Mouse (Mus musculus) left cerebral cortex, adult 11 months (tissue): ENCODE data around the gene Lrrn2.
A peak's percentile ranks its signal among the peaks of the same experiment; 100 is the strongest.

Experiments used
- DNase-seq: peaks from one replicate; pipeline ENCODE4 v3.0.0; 2022; ENCODE audit warnings: low spot score

Gene Lrrn2

DNA sequence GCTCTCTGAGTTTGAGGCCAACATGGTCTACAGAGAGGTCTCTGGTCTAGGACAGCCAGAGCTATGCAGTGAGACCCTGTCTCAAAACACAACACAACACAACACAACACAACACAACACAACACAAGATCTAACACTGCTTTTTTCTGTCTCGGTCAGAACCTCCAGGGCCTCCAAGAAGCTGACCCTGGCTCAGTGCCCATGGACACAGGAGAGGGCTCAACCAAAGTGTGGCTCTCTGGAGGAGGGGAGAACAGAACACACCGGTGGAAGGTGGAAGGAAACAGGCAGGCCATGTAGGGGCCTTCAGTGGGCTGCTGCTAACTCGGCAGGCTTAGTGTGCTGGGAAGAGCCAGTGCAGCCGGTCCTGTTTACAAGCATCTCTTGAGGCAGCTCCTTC lies 5.6 kb downstream of the Lrrn2 start:
- no peak for DNase-seq

DNA sequence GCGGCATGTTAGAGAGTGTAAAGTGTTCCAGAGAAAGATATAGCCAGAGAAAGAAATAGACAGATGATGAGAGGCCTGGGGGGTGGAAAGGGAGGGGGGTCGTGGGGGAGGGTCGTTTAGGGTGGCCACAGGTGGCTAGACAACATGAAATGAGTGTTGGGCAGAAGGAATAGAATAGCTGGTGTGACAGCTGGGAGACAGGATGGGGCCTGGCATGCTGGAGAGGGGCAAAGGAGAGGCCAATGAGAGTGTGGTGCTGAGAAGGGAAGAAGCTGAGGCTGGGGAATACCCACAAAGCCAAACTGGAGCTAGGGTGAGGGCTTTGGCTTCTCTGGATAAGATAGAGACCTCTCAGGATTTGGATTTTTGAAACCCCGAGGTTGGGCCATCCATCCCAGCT lies 6.6 kb downstream of the Lrrn2 start:
- no peak for DNase-seq

DNA sequence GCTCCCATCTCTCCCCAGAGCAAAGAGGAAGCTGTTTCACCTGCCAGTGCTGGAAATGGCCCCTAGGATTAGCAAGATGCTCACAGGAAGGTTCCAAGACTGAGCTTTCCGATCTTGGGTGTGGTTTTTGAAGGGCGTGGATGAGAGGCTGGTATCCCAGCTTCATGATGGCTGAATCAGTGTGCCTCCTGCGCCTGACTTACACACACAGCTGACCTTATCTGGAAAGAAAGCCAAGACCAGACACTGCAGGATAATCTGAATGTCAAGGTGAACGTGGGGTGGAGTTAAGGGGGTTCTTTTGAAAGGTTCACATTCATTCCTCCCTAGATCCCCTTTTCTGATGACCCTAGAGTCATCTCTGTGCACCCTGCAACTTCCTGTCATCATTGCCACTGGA lies 8.7 kb downstream of the Lrrn2 start:
- no peak for DNase-seq

DNA sequence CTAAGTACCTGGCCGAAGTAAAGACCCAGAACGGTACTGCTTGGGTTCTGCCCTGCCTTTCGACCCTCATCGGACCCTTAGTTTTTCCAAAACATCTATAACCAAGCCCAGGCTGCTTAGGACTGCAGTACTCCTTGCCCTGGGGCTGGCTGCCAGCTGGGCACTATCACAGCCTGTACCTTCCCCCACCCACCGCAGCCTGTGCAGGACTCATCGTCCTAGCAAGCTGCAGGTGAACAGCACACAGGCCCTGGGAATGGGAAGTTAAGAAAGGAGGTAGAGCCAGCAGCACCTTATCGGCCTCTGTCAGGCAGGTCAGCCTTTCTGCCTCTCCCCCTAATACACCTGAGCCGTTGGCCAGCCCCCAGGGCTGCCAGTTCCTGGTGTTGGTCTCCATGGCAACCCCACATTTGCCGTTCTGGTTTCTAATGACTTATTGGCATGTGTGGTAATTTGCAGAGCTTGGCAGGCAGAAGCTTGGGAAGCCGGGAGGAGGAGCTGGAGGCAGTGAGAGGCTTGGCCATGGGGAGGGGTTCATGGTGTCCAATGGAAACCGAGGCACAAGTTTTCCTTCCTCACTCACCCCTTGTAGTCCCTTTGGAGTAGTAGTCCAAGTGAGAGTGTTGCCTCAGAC lies 10.2 kb downstream of the Lrrn2 start:
- DNase-seq, result no peak

DNA sequence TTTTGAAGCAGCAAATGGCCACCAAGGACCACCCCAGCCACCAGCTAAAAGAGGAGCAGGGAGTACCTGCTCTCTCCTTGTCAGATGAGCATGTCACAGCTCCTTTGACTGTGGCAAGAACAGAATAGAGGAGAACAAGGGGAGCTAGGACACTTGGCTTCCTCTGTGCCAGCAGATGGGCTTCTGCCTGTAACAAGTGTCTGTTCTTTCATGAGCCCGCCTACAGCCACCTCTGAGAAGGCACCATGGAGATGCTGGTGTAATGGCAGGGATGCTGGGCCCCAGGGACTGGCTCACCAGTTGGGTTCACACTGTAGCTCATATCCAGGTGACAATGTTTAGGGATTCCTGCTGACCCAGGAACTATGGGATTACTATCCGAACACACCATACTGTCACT lies 12.0 kb downstream of the Lrrn2 start:
- no peak for DNase-seq

DNA sequence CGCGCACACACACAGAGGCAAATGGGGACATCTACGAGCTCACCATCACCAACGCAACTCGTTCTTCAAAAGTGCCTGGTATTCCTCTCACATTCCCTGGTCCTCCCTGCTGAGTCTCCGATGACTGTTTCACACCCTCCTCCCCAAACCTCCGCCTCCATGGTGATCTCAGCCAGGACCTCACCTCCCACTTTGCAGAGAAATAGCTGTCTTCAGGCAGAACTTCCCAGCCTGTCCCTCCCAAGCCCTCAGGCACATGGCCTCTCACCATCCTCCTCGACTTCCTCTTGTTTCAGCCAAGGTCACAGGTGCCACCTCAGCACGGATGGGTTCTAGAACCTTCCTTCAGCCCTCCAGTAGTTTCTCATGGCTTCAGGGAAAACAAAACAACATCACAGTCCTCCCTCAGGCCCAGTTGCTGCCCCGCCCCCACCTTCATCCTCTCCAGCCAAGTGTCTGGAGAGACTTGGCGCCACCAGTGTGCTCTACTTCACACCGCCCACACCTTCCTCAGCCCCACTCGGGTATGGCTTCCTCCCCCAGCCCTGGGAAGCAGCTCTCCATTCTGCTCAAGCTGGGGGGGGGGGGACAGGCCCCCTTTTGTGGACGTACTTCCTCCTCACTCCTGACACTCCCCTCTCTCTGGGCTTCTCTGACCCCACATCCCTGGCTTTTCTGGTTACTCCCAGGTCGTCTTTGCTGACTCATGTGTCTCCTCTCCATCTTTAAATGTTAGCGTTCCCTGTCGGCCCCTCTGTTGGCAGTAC lies 13.4 kb downstream of the Lrrn2 start:
- peak; percentile 42 for DNase-seq

DNA sequence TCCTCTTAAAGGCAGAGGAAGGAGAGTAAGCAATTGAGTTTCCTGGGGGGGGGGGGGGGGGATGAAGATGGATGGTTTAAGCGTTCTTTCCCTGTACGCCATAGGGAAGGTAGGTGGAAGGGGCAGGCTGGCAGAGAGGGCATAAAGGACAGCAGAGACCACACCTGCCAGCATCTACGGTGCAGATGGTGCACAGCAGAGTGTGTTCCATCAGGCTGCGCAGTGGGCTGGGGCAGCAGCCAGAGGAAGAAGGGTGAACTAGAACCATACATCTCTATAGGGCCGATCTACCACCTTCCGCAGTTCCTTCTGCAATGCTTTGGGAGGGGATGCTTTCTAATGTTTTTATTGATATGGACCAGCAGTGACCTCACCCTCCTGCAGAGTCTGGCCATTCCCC lies 19.0 kb downstream of the Lrrn2 start:
- no peak for DNase-seq

DNA sequence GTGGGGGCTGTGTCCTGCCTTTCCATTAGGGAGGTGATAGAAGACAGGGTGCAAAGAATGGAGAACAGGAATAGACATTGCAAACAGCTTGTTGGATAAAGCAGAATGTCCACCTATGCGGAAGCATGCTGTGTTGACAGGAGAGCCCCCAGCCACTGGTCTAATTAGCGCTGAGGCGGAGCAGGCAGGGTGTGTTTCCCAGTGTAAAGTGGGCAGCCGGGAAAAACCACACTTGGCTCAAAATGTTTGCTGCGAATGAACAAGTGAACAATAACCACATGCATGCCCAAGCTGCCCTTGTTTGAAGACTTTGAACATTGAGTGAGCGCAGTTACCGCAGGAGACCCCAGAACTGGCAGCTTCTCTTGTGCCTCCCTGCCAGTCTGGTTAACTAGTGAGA lies 19.6 kb downstream of the Lrrn2 start:
- DNase-seq, result no peak

DNA sequence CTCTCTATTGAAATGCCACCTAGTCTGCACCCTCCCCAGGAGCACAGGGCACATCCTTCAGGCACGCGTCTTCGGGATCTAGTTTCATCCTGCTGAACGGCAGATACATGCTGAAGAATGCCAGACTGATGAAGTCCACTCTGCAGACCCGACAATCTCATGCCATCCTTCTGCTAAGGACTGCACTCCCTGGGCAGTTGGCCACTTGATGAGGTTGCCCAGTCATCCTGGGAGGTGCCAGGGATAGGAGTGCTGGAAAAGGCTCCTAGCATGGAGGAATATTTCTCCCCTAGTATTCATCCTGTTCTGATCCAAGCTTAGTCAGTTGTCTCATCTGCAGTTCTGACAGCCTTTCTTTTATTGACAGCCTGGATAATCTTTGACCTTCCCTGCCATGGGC lies 20.9 kb downstream of the Lrrn2 start:
- DNase-seq, result no peak

DNA sequence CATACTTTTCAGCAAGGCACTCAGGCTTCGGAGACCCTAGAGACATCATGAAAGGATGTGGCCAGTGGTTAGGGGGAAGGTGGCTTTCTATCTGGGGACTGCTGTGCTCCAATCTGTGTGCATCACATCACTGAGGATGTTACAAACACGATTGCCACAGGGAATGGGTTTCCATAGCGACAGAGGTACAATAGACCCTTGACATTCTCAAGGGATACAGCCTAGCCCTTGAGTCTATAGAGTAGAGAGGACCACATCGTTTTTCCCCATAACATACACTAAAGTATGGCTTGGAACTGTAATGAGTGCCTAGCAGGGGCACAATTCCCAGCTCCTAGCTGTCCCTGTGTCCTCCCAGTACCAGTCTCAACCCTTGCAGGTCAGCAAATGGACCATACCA lies 23.4 kb downstream of the Lrrn2 start:
- DNase-seq, result no peak

DNA sequence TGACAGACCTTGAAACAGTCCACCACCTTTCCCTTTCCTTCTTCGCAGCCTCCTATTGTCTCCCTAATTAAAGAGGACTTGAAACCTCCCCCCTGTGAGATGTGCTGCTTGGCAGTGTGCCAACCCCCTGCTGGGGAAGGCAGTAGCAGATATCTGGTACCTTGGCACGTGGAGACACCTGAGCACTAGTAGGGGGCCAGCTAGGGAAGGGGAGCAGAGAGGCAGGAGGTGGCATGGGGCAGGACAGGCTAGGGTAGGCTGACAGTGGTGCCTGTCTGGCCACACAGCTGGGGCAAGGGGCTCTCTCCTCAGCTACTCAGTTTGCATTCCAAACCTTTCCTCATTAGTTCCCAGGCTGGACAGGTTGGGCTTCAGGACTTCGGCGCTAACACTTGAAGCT lies 29.0 kb downstream of the Lrrn2 start:
- no peak for DNase-seq

DNA sequence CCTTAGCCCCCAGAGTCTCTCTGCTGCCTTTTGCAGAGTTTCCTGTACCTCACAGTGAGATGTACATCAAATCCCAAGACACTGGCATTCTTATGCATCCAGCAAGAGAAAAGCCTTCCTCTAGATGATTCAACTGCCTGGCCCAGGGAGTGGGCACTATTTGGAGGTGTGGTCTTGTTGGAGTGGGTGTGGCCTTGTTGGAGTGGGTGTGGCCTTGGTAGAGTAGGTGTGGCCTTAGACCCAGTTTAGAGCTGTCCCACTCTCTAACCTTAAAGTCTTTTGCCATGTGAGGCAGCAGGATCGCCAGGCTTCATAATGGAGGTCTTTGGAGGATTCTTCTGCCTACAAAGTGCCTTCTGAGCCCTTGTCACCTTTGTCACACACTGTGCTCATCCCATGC lies 29.9 kb downstream of the Lrrn2 start:
- no peak for DNase-seq

DNA sequence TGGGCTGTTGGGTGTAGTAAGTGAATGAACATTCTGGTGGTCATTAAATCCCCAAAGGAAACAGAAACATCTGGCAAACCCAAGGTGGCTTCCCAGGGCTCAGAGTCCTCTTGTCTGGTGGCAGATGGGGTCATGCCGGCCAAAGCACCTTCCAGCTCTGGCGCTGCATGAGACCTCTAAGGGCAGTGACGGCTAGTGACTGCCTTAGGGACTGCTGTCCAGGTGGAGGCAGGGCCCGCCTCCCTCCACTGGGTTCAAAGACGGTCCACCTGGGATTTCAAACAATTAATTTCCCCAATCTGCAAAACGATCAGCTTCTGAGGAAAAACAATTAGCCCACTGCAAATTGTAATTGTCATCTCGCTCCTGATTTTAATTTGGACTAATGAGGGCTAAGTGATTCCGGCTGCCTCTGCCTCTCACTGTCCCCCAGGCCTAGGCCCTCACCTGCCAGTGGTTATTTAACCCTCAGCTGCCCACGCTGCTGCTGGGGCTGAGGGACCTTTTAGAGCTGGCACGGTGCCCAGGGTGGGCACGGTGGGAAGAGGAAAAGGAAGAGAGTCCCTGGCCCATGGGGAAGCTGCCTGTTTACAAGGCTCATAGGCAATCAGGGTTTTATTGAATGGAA lies 30.5 kb downstream of the Lrrn2 start:
- DNase-seq, result no peak

DNA sequence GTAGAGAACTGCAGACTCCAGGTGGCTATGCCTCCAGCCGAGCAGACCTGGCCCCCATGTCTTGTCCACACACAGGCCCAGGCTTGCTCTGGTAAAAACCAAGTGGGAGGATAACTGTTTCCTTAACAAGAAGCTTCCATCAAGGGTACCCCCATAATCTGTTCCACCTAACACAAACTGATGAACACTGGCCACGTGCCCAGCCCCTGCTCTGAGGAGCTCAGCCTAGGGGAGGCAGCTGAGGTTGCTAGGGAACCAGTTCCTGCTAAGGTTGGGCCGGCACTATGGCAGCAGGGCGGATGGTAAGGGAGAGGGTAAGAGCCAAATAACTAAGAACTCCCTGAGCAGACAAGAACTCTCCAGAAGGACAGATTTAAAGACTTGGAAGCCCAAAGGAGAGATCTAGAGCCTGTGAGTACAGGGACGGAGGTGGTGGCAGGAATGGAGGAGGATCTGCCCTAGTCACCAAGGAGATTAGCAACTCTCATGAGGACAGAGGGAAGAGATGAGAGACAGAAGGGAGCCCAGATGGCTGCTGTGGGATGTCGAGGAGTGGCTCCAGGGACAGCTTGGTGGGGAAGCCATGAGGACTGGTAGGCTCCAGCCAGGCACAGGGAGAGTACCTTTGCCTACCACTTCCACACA lies 35.9 kb downstream of the Lrrn2 start:
- DNase-seq, result peak; percentile 65

DNA sequence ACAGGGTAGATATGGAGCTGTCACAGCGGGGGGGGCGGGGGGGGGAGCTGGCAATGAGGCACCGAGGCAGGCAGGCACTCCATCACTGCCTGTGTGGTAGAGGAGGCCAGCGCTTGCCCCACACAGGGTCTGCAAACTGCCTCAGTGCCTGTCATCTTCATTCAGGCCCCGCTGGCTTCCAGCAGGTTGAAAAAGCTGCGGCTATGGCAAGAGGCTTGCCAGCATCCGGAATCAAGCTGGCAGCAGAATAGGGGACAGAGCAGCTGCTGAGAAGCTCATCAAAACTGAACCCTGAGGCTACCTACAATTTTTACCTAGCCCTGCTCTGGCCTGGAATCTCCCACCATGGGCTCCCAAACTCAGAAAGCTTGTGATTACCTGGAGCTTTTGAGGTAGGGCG lies 37.5 kb downstream of the Lrrn2 start:
- DNase-seq, result no peak

DNA sequence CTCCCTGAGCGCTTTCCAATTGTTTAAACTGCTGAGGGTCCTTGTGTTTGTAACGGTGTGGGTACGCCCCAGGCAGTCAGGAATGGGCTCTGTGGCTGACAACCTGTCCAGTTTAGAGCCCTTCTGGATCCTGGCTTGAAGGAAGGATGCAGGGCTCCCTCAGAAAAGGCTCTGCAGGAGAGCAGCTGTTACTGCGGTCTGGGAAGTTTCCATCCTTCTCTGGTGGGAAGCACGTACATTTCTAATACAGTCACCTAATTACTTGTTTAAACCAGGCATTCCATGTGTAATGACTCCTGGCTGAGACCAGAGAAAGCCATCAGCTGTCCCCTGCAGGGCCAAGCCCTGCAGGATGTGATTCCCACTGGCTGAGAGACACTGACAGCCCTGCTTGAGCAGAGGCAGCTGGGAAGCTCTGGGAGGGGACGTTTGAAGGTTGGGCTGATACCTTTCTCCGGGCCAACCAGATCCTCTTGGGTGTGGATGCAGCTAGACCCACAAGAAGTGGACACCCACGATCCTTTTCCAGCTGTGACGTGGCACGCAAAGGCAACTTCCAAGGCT lies 38.1 kb downstream of the Lrrn2 start:
- DNase-seq, result no peak

DNA sequence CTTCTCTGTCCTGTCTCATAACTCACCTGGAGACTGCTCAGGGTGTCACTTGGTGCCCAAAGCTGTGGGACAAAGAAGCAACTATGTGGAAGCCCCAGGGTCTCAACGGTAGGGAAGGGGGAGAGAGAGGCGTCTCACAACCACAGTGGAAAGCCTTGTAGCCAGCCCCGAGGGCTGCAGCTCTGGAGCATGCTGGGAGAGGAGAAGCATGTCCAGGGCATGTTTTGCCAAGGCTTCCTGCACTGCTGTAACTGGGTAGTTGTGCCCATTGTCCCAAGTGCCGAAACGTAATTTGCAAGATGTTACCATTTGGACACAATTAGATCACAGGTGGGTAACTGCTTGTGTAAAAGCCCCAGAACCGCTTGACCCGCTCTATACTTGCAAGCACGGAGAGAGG lies 39.2 kb downstream of the Lrrn2 start:
- DNase-seq, result no peak

DNA sequence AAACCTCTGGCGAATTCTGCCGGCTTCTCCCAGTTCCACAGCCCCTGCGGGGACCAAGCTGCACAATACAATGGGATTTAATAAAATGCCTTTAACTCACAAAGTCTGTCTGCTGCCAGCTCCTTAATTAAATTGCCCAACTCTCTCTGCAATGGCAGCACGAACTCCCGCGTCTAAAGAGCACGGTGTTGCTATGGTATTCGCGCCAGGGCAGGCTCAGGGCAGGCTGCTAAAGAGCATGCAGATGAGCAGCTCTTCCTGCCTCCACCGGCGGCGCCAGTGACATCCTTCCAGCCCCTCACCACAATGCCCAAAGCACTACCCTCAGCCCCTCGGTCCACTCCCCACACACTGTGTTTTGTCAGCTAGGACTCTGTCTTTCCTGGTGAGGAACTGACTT lies 41.0 kb downstream of the Lrrn2 start:
- DNase-seq, result no peak

DNA sequence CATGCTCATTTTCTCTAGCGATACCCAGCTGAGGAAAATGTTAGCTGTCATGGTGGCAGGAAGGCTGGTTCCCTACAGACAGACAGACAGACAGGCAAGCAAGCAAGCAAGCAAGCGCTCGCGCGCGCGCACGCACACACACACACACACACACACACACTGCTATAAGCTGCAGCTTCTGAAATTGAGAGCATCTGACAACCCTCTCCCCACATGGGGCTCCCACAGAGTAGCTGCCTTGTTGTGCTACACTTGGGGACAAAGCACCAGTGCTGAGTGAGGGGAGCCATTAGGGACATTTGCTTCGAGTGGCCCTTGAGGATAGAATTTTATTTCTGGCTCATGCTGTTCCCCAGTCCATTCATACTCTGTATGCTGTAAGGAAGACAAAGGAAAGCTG lies 42.2 kb downstream of the Lrrn2 start:
- DNase-seq, result no peak

DNA sequence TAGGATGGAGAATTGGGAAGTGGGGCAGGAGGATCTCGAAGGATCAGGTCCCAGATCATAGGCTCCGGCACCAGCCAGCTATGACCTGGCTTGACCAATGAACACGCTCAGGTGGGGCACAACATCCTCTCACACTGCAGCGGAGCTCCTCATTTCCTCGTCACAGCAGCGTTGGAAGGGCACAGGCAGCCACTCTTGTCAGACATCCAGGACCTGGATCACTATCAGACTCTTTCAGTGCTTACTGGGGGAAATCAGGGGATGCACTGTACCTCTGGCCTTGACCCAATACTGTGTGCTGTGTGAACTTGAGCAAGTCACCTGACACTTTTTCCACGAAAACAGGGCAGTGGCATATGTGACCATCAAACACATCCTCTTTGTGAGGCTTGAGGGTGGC lies 45.2 kb downstream of the Lrrn2 start:
- DNase-seq, result no peak

DNA sequence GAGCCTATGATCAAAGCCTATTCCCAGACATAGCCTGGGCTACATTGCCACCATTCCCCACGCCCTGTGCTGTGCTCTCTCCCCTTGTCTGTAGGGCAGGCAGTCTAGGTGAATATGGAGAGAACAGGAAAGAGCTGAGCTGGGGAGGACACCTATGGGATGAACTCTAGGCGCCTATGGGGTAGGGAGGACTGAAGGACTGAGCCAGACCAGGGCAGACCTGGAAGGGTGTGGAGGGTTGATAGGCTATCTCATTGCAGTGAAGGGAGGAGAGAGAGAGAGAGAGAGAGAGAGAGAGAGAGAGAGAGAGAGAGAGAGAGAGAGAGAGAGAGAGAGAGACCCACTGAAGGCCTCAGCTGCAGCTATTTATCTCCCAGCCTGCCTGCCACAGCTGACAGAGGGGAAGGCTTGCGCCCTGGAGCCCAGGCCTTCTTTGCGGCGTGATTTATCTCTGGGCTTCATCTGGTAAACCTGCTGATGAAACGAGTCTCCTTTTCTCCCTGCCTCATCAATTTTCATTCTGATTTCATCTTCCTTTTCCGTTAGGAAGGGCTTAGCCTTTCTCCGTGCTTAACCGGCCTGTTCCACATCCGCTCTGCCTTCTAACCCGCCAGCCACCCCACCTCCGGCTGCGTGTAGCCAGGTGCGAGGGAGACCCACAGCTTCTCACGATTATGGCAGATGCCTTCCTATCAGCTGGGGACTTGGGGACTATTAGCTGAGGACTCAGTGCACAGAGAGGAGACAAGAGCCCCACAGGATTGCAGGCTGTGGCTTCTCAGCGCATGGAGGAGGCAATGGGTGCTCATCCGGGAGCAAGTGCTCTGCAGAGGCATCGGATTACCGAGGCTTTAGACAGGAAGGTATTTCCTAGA lies 48.2 kb downstream of the Lrrn2 start:
- no peak for DNase-seq

DNA sequence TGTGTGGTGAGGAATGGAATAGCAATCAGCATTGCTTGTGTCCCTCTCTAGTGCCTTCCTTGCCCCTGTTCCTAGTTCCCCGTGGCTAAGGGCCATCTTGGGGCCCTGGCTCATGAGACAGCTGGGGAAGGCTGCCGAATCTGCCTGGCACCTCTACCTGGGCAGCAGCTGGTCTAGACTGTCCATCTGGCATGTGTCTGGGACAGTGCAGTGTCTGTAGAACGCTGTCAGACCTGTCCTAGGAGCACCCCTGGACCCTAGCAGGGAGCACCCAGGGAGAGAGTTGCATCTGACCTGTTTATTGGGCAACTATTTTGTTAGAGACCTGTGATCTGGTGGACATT lies 48.8 kb downstream of the Lrrn2 start:
- DNase-seq, result no peak
